Mouse (Mus musculus) intestine, postnatal 0 days (tissue): ENCODE data around the gene Nme8. TPM values are rescaled to one million over a fixed set of nuclear protein-coding genes. Genes with fewer than 3 reads are reported as not detected.

Experiments
- ATAC-seq: fragments of 200-750 bp; cut with Nextera tagmentation; 2 replicates; pipeline ENCODE4 v1.8.0; 2017; ENCODE audit warnings: mild to moderate bottlenecking, moderate TSS enrichment, moderate library complexity
- H3K27ac ChIP-seq: fragments of 300-500 bp; sonication (generic); 2 replicates; pipeline ENCODE4 v1.5.1; 2014; ENCODE audit warnings: mild to moderate bottlenecking, low read depth, low read length, moderate library complexity
- H3K27me3 ChIP-seq: fragments of 300-500 bp; sonication (generic); replicated peaks from 2 replicates; pipeline ENCODE4 v1.6.1; 2014; ENCODE audit warnings: low read length, mixed read lengths; ENCODE audit not compliant: control insufficient read depth, insufficient read depth
- H3K36me3 ChIP-seq: fragments of 300-500 bp; sonication (generic); 2 replicates; pipeline ENCODE4 v1.6.1; 2014; ENCODE audit warnings: mild to moderate bottlenecking, moderate library complexity; ENCODE audit not compliant: control insufficient read depth, insufficient read depth
- H3K4me1 ChIP-seq: fragments of 300-500 bp; sonication (generic); replicated peaks from 2 replicates; pipeline ENCODE4 v1.6.1; 2014; ENCODE audit warnings: antibody characterized with exemption, low read length, mixed read lengths; ENCODE audit not compliant: control insufficient read depth, insufficient read depth
- H3K4me2 ChIP-seq: fragments of 300-500 bp; sonication (generic); replicated peaks from 2 replicates; pipeline ENCODE4 v1.6.1; 2014; ENCODE audit warnings: low read depth, mild to moderate bottlenecking, moderate library complexity
- H3K4me3 ChIP-seq: fragments of 300-500 bp; sonication (generic); 2 replicates; pipeline ENCODE4 v1.5.1; 2014; ENCODE audit warnings: low read depth, low read length
- H3K9ac ChIP-seq: fragments of 300-500 bp; sonication (generic); 2 replicates; pipeline ENCODE4 v1.6.1; 2014; ENCODE audit warnings: mild to moderate bottlenecking, low read depth, low read length
- H3K9me3 ChIP-seq: fragments of 300-500 bp; sonication (generic); 2 replicates; pipeline ENCODE4 v1.6.1; 2016; ENCODE audit warnings: mixed run types; ENCODE audit not compliant: control insufficient read depth
- CTCF ChIP-seq: sonication (generic); IDR thresholded peaks from 2 replicates; pipeline ENCODE4 v1.5.1; 2016; ENCODE audit warnings: low read depth, mild to moderate bottlenecking, control low read depth, antibody characterized with exemption, moderate library complexity
- WGBS: fragments of 180-500 bp; shearing (Covaris S2); extraction: QIAGEN DNeasy Blood & Tissue Kit; methylation state at CpG from one replicate; pipeline ENCODE4 v1.1.7; 2014; 5-methylcytosine and 5-hydroxymethylcytosine counted together
- polyA plus RNA-seq: library from polyadenylated mRNA; unstranded; fragments of >200 nt; fragmentation: Nextera tagmentation; extraction: Ambion mirVana; gene quantifications from 2 replicates; pipeline ENCODE4 v1.2.1, GENCODE M21; 2015

Gene Nme8
- polyA plus RNA-seq, 1 experiment from 2014 or later: not detected

DNA sequence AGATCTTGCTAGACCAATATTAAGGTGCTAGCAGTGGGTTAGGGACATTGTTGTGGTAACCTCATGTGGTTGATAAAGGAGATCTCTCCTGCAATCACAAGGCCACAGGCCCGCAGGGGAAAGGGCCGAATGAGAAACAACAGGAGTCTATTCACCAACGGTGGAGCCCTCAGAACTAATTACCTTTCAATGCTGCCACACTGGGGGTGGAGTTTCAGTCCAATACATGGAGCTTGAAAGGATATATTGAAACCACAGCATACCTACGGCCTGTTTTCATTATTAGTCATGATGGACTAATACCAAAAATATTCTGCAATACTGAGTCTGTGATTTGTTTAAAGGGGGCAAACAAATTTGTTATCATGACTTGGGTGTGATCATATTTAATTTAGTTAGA lies 6.2 kb upstream of the Nme8 start:
- TF ChIP-seq CTCF: no peak
- Histone ChIP-seq H3K4me3 (no peak overlapping the region), H3K27ac (no peak overlapping the region), H3K36me3 (no peaks in the 10 kb centered on the region), H3K4me1 (no peaks in the 10 kb centered on the region), H3K9me3 (no peaks in the 10 kb centered on the region), H3K27me3 (no peaks in the 10 kb centered on the region), H3K4me2 (no peak overlapping the region), H3K9ac (no peak overlapping the region)
- ATAC-seq: no peak
- WGBS: 66% methylated on average over 4 of the region's 4 CpGs

GRCm38 (mm10) chr13:19701443-19702078 lies 4.0 kb upstream of the Nme8 start:
- Histone ChIP-seq H3K9me3 (no peaks in the 10 kb centered on the region), H3K36me3 (no peaks in the 10 kb centered on the region), H3K4me3 (no peak overlapping the region), H3K27me3 (no peaks in the 10 kb centered on the region), H3K4me2 (no peak overlapping the region), H3K27ac (no peak overlapping the region), H3K4me1 (no peaks in the 10 kb centered on the region), H3K9ac (no peak overlapping the region)
- 69% methylated on average over 11 of the region's 11 CpGs for WGBS
- ATAC-seq: no peak
- TF ChIP-seq CTCF: no peak

DNA sequence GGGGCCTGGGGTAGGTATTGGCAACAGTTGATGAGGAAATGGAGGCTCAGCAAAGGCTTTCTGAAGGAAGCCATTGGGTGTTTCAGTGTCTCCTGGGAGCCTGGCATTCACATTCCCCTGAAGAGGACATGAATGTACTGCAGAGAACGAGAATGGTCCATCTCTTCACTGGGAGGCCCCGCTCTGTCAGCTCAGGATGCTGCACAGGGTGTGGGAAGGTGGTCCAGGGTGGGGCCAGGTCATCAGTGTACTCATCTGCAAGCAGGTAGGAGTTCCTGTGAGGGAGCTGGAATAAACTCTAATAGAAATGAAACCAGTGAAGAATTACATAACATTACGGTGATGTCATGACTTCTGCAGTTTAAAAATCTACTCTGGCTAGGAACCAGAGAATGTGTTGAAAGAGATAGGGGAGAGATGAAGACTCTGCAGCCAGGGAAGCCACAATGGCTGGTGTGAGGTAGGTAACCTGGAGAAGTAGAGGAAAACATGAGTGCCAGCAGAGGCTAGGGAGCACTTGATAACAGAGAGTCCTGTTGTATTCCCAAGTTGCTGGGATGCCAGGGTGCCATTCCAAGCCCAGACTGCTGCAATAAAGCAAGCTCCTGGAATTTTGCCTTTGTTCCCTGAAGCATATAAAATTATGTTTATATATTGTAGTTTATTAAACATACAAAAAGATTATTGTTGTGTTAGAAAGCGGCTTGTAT lies 3.3 kb upstream of the Nme8 start:
- Histone ChIP-seq H3K27me3 (no peaks in the 10 kb centered on the region), H3K4me1 (no peaks in the 10 kb centered on the region), H3K4me3 (no peak overlapping the region), H3K4me2 (no peak overlapping the region), H3K9me3 (no peaks in the 10 kb centered on the region), H3K36me3 (no peaks in the 10 kb centered on the region), H3K9ac (no peak overlapping the region), H3K27ac (no peak overlapping the region)
- TF ChIP-seq CTCF: no peak
- ATAC-seq: no peak
- 77% methylated on average over 4 of the region's 4 CpGs for WGBS

- ATAC-seq: no peak
- WGBS: 26% methylated on average over 12 of the region's 12 CpGs
- H3K9ac ChIP-seq: no peak overlapping the region
- no peaks in the 10 kb centered on the region for H3K9me3 ChIP-seq
- TF ChIP-seq CTCF: peak; percentile 92
- H3K36me3 ChIP-seq: no peaks in the 10 kb centered on the region
- H3K4me3 ChIP-seq: no peak overlapping the region
- H3K4me2 ChIP-seq: no peak overlapping the region
- no peaks in the 10 kb centered on the region for H3K27me3 ChIP-seq
- no peak overlapping the region for H3K27ac ChIP-seq
- no peaks in the 10 kb centered on the region for H3K4me1 ChIP-seq
These were observed 1.1 kb upstream of the Nme8 start for GRCm38 (mm10) chr13:19698524-19699173.

- WGBS: 87% methylated on average over 6 of the region's 6 CpGs
- no peaks in the 10 kb centered on the region for H3K27me3 ChIP-seq
- H3K9ac ChIP-seq: no peak overlapping the region
- H3K36me3 ChIP-seq: no peaks in the 10 kb centered on the region
- H3K9me3 ChIP-seq: no peaks in the 10 kb centered on the region
- no peak overlapping the region for H3K4me3 ChIP-seq
- no peak for TF ChIP-seq CTCF
- H3K4me1 ChIP-seq: no peaks in the 10 kb centered on the region
- H3K27ac ChIP-seq: no peak overlapping the region
- no peak for ATAC-seq
- H3K4me2 ChIP-seq: no peak overlapping the region
These were observed 7.2 kb downstream of the Nme8 start for GRCm38 (mm10) chr13:19690417-19690816.

DNA sequence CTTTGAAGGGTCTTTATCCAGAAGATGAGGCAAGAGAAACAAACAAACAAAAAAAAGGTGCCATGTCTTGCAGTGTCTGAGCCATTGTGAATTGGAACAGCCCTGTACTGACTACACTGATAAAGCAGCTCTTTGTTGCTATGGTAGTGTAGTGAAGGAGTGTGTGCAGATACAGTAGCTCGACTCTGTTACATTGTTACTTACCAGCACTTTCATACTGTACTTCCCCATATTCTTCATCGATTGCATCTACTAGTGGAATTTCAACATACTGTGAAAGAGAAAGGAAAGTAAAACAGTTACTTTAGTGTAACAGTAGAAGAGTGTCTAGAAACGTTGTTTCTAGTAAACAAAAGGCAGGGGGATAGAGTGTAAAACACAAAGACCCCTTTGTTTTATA lies 7.6 kb downstream of the Nme8 start:
- Histone ChIP-seq H3K4me1 (no peaks in the 10 kb centered on the region), H3K27ac (no peak overlapping the region), H3K36me3 (no peaks in the 10 kb centered on the region), H3K4me3 (no peak overlapping the region), H3K4me2 (no peak overlapping the region), H3K9me3 (no peaks in the 10 kb centered on the region), H3K27me3 (no peaks in the 10 kb centered on the region), H3K9ac (no peak overlapping the region)
- 64% methylated on average over 3 of the region's 3 CpGs for WGBS
- no peak for TF ChIP-seq CTCF
- no peak for ATAC-seq
